In the genomic region with DNA sequence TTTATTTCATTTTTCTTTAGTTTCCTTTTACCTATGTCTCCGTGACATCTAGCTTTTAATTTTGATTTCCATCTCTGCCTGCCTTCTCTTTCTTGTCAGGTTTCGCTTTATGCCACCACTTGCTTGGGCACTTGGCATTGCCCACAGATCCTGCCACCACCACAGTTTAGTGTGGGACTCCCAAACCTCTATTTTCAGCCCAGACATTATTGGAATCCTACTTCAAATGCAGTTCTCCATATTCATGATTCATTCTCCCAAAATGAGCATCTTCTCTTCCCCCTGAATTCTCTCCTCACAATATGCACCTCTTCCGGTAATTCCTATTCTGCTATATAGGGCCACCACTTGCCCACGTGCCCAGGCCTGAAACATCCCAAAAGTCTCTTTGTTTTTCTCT, we compare ENCODE assay signal across 21 mouse cellular contexts. TPM values are rescaled to one million over a fixed set of nuclear protein-coding genes. Genes with fewer than 3 reads are reported as not detected.
A peak's percentile ranks its signal among the peaks of the same experiment; 100 is the strongest.
DNase-seq lines count a peak whose midpoint lies in the region; ATAC-seq and TF ChIP-seq lines count a peak whose summit lies in the region.
"Had no signal": no experiment of that assay in that cellular context is flagged by ENCODE, and none has a peak within 500 bp of the region (broad histone marks: within the 10 kb centered on the region; RNA-seq: fewer than 3 reads in every experiment).

No protein-coding gene starts in this region.

- WGBS in heart, embryonic 12.5 days = 84% methylated on average over 4 of the region's 4 CpGs

- no peak for TF ChIP-seq CTCF in cortical plate, adult 2 months (IDR thresholded peaks at IDR 0.05; ENCODE audit: extremely low read depth, insufficient read depth, low read length)

- H3K36me3 ChIP-seq in heart, embryonic 12.5 days = no peaks in the 10 kb centered on the region
- H3K36me3 ChIP-seq: G1E had no signal

- H3K27ac ChIP-seq in heart, embryonic 12.5 days (ENCODE audit: poor library complexity, severe bottlenecking) = no peak overlapping the region
- H3K27ac ChIP-seq in cortical plate, adult 2 months (ENCODE audit: insufficient read depth, low read length) = no peak overlapping the region

- no peaks in the 10 kb centered on the region for H3K9me3 ChIP-seq in heart, embryonic 12.5 days (replicated peaks)

- no peak overlapping the region for H3K4me3 ChIP-seq in heart, embryonic 12.5 days
- H3K4me3 ChIP-seq in cortical plate, adult 2 months (ENCODE audit: insufficient read depth, low read length) = peak overlapping the region; percentile 32

- H3K4me1 ChIP-seq in heart, embryonic 12.5 days (replicated peaks) = no peaks in the 10 kb centered on the region
- no peaks in the 10 kb centered on the region for H3K4me1 ChIP-seq in cortical plate, adult 2 months (ENCODE audit: control insufficient read depth, insufficient read depth, low read length)

- H3K27me3 ChIP-seq in heart, embryonic 12.5 days (replicated peaks) = no peaks in the 10 kb centered on the region
- H3K27me3 ChIP-seq: CH12.LX had no signal

- H3K4me2 ChIP-seq in heart, embryonic 12.5 days = no peak overlapping the region

- DNase-seq in frontal cortex, postnatal 25 days (ENCODE audit: low spot score in 2 of 2) = no peak
- DNase-seq in heart, adult 11 months = peak; percentile 40
- peak; percentile 48 for DNase-seq in brain, adult 2 months (ENCODE audit: low read depth, low spot score)
- DNase-seq in left cerebral cortex, adult 18-20 months (ENCODE audit: low spot score in 2 of 2) = no peak
- DNase-seq in layer of hippocampus, adult 8-10 months (ENCODE audit: low spot score in 2 of 2) = no peak
- DNase-seq: adrenal gland, adult 8-10 months; adrenal gland, postnatal 25 days; B cell, adult 2 months; cerebellum, adult 11 months; cerebellum, adult 11-12 months; cerebellum, adult 18-20 months had no signal

- no peak overlapping the region for H3K9ac ChIP-seq in heart, embryonic 12.5 days

- ATAC-seq in frontal cortex, adult (ENCODE audit: low TSS enrichment) = peak; percentile 96
- no peak for ATAC-seq in heart, embryonic 12.5 days (ENCODE audit: insufficient number of reproducible peaks, low FRiP score)
- ATAC-seq: activated CD4-positive, CD25-positive, alpha-beta regulatory T cell, adult 4 months; CD4-positive, CD25-positive, alpha-beta regulatory T cell, adult 4 months; Patski had no signal

- TF ChIP-seq POLR2A in cortical plate, adult 2 months (IDR thresholded peaks at IDR 0.05; ENCODE audit: extremely low read depth, insufficient read depth, low read length) = no peak

RNA-seq across cellular contexts. Expression of gene Gap43, which starts 17.6 kb away (rescaled TPM):
- polyA plus RNA-seq in heart, embryonic 12.5 days (2016; fragmentation: Nextera tagmentation; extraction: Ambion mirVana) = 24.3 and 24.8 TPM in 2 replicates
- 282 and 317 TPM in 2 replicates for polyA plus RNA-seq in cortical plate, adult 2 months (2012; rRNA removed)
- 100 to 1,000 TPM; 311 to 334 TPM for total RNA-seq in left cerebral cortex, adult 18-20 months (2021)
- total RNA-seq in layer of hippocampus, adult 8-10 months (2022) = 100 to 1,000 TPM; 176 to 210 (median 200) TPM
- total RNA-seq: CH12.LX, G1E, MEL had no signal
- polyA plus RNA-seq: activated CD4-positive, CD25-positive, alpha-beta regulatory T cell, adult 4 months; adrenal gland, adult 2 months; CD4-positive, CD25-positive, alpha-beta regulatory T cell, adult 4 months; G1E; Patski had no signal

Comparison
In these comparisons a context has a peak if more than half of its experiments do, and no peak if none do; other contexts are left out.
1. DNase-seq: peak in heart, adult 11 months (single experiment) and brain, adult 2 months (single experiment); none in frontal cortex, postnatal 25 days (0 of 2), left cerebral cortex, adult 18-20 months (0 of 2) and layer of hippocampus, adult 8-10 months (0 of 2).